Mouse (Mus musculus) kidney, adult 2 months (tissue): ENCODE results near the gene A730061H03Rik.

Experiments used
- CTCF ChIP-seq: fragments of 200-500 bp; conservative IDR thresholded peaks from 2 replicates; pipeline ENCODE4 v1.5.1; 2011; ENCODE audit warnings: low read depth, mild to moderate bottlenecking, control low read depth, low read length, moderate library complexity, mixed read lengths; ENCODE audit not compliant: insufficient read depth, insufficient read length
- POLR2A ChIP-seq: fragments of 200-500 bp; IDR thresholded peaks from one replicate; pipeline ENCODE4 v1.6.1; 2011; ENCODE audit warnings: low read depth, low read length, control low read depth

GRCm38 (mm10) chr14:55510125-55510731 is 50.0 kb downstream of the A730061H03Rik start, which contains the start of gene Cpne6:
- no peak for TF ChIP-seq CTCF
- no peak for TF ChIP-seq POLR2A
